Mouse (Mus musculus) limb, embryonic 14.5 days (tissue): Measurements from ENCODE around the gene 4930562C15Rik. TPM values are rescaled to one million over a fixed set of nuclear protein-coding genes. Genes with fewer than 3 reads are reported as not detected.

Source experiments
- ATAC-seq: fragments of 200-750 bp; cut with Nextera tagmentation; 2 replicates; pipeline ENCODE4 v1.8.0; 2017; ENCODE audit warnings: low read depth, moderate number of reproducible peaks, moderate TSS enrichment; ENCODE audit not compliant: low FRiP score
- DNase-seq: peaks from one replicate; pipeline ENCODE4 v3.0.0-alpha.2; 2015; ENCODE audit warnings: low spot score
- H3K27ac ChIP-seq: fragments of 300-500 bp; sonication (generic); replicated peaks from 2 replicates; pipeline ENCODE4 v1.5.1; 2014; ENCODE audit warnings: low read depth, mild to moderate bottlenecking, low read length, moderate library complexity, mixed read lengths
- H3K27me3 ChIP-seq: fragments of 300-500 bp; sonication (generic); 2 replicates; pipeline ENCODE4 v1.6.1; 2014; ENCODE audit warnings: low read length, mixed read lengths; ENCODE audit not compliant: control insufficient read depth, insufficient read depth
- H3K36me3 ChIP-seq: fragments of 300-500 bp; sonication (generic); 2 replicates; pipeline ENCODE4 v1.6.1; 2014; ENCODE audit warnings: mild to moderate bottlenecking, low read length, moderate library complexity, mixed read lengths; ENCODE audit not compliant: control insufficient read depth, insufficient read depth
- H3K4me1 ChIP-seq: fragments of 300-500 bp; sonication (generic); 2 replicates; pipeline ENCODE4 v1.6.1; 2014; ENCODE audit warnings: antibody characterized with exemption, low read length, mixed read lengths; ENCODE audit not compliant: control insufficient read depth, insufficient read depth
- H3K4me2 ChIP-seq: fragments of 300-500 bp; sonication (generic); replicated peaks from 2 replicates; pipeline ENCODE4 v1.6.1; 2014; ENCODE audit warnings: low read depth, mild to moderate bottlenecking, low read length, moderate library complexity; ENCODE audit not compliant: severe bottlenecking
- H3K4me3 ChIP-seq: fragments of 300-500 bp; sonication (generic); replicated peaks from 2 replicates; pipeline ENCODE4 v1.5.1; 2014; ENCODE audit warnings: low read length
- H3K9ac ChIP-seq: fragments of 300-500 bp; sonication (generic); 2 replicates; pipeline ENCODE4 v1.6.1; 2014; ENCODE audit warnings: mild to moderate bottlenecking, low read depth, low read length, moderate library complexity; ENCODE audit not compliant: severe bottlenecking
- H3K9me3 ChIP-seq: fragments of 300-500 bp; sonication (generic); 2 replicates; pipeline ENCODE4 v1.6.1; 2016; ENCODE audit warnings: low read length; ENCODE audit not compliant: control insufficient read depth
- POLR2A ChIP-seq: fragments of 200-500 bp; IDR thresholded peaks from 2 replicates; pipeline ENCODE4 v1.8.0; 2012; ENCODE audit warnings: inconsistent platforms, mild to moderate bottlenecking, moderate library complexity, borderline replicate concordance; ENCODE audit not compliant: insufficient read depth, insufficient read length; ENCODE audit errors: extremely low read depth
- WGBS: fragments of 180-500 bp; shearing (Covaris S2); extraction: QIAGEN DNeasy Blood & Tissue Kit; methylation state at CpG from one replicate; pipeline ENCODE4 v1.1.7; 2014; 5-methylcytosine and 5-hydroxymethylcytosine counted together
- polyA plus RNA-seq, 2 experiments: library from polyadenylated mRNA; depleted of rRNA in 1 of 2; stranded (reverse) in 1 of 2; unstranded in 1 of 2; fragments of >200 nt; fragmentation: Nextera tagmentation in 1 of 2; extraction: Ambion mirVana in 1 of 2; gene quantifications; 2 replicates each; pipeline versions ENCODE4 v1.2.1 to v1.2.3; 2012 to 2014

The 4930562C15Rik gene
- polyA plus RNA-seq, 2 experiments = 0.37 TPM; not detected in 1

DNA sequence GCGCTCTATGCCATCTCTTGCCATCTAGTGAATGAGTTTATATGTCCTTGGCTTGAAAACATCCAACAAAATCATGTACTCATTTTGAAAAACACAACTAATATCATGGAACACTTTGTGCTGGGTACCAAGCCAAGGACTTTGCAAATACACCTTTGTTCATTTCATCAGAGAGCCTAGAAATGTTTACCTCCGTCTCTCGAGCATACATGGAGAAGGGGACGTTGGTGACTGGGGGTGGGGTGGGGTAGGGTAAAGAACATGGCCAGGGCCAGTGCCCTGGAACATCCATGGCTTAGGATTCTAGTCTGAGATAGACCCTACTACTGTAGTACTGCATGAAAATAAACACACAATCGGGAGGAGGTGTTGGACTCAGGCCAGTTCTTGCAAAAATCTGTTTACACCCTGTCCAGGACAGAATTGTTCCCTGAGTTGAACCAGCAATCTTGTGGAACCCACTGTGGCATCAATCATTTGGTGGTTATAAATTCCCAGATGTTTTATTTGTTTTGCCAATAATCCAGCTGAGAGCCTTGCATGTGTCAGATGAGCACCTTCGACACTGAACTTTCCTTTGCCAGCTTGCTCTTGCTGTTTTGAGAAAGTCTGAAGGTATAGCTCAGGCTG is 5.8 kb upstream of the 4930562C15Rik start:
- no peak for DNase-seq
- Histone ChIP-seq H3K4me3 (no peak overlapping the region), H3K9me3 (no peaks in the 10 kb centered on the region), H3K4me2 (no peak overlapping the region), H3K4me1 (no peaks in the 10 kb centered on the region), H3K27me3 (no peaks in the 10 kb centered on the region), H3K36me3 (no peaks in the 10 kb centered on the region), H3K9ac (no peak overlapping the region), H3K27ac (no peak overlapping the region)
- WGBS = 83% methylated on average over 6 of the region's 6 CpGs
- TF ChIP-seq POLR2A = no peak
- no peak for ATAC-seq

DNA sequence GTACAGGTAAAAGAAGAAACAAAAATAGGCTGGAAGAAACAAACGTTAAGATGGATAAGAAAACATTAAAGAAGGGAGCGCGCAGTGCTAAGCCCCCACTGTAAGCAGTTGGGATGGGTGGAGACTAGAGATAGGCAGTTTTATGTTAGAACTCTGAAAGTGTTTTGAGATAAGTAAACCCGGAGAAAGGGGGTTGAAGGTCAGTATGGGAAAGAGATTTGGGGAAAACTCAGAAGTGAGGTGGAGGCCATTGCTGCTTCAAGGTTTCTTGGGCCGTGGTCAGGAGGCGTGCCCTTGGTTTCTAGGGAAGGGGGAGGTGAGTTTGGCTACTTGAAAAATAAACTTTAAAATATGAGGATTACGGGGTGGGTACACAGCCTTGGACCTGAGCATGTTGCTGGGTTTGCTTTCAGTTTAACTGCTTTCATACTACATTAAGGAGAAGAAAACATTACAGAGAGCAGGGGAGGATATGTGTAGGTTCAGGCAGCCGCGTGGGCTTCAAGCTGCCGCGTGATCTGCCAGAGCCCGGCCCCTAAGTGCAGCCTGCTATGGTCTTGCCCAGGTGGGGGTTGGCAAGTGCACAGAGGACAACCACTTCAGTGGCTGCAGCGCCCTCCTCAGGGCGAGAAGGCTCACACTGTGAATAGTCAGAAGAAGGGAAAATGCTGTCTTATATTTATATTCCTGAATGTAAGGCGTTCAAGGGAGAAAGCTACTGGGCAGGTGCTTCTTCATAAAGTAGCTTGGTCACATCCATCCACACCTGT is 3.4 kb upstream of the 4930562C15Rik start:
- DNase-seq (no peak), ATAC-seq (no peak)
- H3K27ac ChIP-seq = no peak overlapping the region
- WGBS = 66% methylated on average over 15 of the region's 15 CpGs
- no peaks in the 10 kb centered on the region for H3K27me3 ChIP-seq
- no peak overlapping the region for H3K4me3 ChIP-seq
- no peak overlapping the region for H3K4me2 ChIP-seq
- H3K9ac ChIP-seq = no peak overlapping the region
- H3K4me1 ChIP-seq = no peaks in the 10 kb centered on the region
- no peaks in the 10 kb centered on the region for H3K36me3 ChIP-seq
- no peak for TF ChIP-seq POLR2A
- H3K9me3 ChIP-seq = no peaks in the 10 kb centered on the region

DNA sequence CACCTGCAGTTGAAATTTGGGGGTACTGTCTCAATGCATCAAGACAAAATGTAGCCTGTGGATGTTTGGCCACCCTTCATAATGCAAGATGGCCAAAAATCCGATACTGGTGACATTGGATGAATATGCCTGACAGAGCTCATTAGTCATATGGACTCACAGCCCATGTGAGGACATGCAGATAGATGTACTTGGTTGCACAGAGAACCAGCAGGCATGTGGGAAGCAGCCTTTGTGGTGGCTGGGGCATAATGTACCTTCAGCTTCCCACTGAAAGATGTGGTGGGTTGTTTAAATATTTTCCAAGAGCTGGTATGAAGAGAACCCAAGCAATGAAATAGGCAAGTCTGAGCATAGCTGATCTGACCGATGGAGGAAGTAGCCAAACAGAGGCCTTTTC is 1.4 kb upstream of the 4930562C15Rik start:
- no peak overlapping the region for H3K27ac ChIP-seq
- no peaks in the 10 kb centered on the region for H3K9me3 ChIP-seq
- no peak overlapping the region for H3K4me3 ChIP-seq
- ATAC-seq (no peak), DNase-seq (no peak)
- no peaks in the 10 kb centered on the region for H3K27me3 ChIP-seq
- no peaks in the 10 kb centered on the region for H3K4me1 ChIP-seq
- TF ChIP-seq POLR2A = no peak
- no peak overlapping the region for H3K9ac ChIP-seq
- H3K4me2 ChIP-seq = no peak overlapping the region
- 85% methylated on average over 2 of the region's 2 CpGs for WGBS
- H3K36me3 ChIP-seq = no peaks in the 10 kb centered on the region

DNA sequence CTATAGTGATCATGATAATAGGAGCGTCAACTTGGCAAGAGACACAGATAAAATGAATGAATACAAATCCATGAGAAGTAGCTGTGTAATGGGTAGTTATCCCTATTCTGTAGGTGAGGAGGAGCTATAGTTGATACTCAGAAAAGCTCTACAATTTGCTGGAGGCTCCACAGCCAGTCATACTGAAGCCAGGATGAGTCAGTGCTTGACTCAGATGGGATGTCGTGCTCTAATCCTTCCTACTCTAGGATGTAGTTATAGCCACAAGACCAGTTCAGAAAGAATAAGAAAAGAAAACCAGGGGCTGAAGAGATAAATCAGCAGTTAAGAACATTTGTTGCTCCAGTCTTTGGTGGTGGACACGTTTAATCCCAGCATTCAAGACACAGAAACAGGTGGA is 2.4 kb downstream of the 4930562C15Rik start:
- no peak for TF ChIP-seq POLR2A
- 79% methylated on average over 3 of the region's 3 CpGs for WGBS
- Histone ChIP-seq H3K27ac (no peak overlapping the region), H3K9ac (no peak overlapping the region), H3K4me1 (no peaks in the 10 kb centered on the region), H3K36me3 (no peaks in the 10 kb centered on the region), H3K4me2 (no peak overlapping the region), H3K27me3 (no peaks in the 10 kb centered on the region), H3K4me3 (no peak overlapping the region), H3K9me3 (no peaks in the 10 kb centered on the region)
- DNase-seq (no peak), ATAC-seq (no peak)

DNA sequence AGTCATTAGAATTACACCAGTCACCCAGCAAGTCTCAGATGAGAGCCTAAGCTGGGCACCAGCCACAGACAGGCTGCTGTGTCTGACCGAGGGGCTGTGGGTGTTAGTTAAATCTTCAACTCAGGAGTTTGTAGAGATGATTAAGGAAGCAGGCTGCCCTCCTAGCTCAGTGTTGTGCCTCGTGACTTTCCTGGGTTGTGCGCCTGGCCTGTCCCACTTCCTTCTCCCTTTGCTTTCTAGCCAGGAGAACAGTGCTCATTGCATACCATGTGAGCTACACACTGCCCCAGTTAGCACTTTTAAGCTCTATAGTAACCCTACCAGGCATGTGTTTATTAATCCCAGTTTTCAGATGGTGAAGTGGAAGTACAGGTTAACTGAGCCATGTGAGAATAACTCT is 4.3 kb downstream of the 4930562C15Rik start:
- Histone ChIP-seq H3K4me1 (no peaks in the 10 kb centered on the region), H3K4me2 (no peak overlapping the region), H3K36me3 (no peaks in the 10 kb centered on the region), H3K4me3 (no peak overlapping the region), H3K9me3 (no peaks in the 10 kb centered on the region), H3K27ac (no peak overlapping the region), H3K9ac (no peak overlapping the region), H3K27me3 (no peaks in the 10 kb centered on the region)
- 71% methylated on average over 3 of the region's 3 CpGs for WGBS
- no peak for DNase-seq
- ATAC-seq = no peak
- TF ChIP-seq POLR2A = no peak

DNA sequence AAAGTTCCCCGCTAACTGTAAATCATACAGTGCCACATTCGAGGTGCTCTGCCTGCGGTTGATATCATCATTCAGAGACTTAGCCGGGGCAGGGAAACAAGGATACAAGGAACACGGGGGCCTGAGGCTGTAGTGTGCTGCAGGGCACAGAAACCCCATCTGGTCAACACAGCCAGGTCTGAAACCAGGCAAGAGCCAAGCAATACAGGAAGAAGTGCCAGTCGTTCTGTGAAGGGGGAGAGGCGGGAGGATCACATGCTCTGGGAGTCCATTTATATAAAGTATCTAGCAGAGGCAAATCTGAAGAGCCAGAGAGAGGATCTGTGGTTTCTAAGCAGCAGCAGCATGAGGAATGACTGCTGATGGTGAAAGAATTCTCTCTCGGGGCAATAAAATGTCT is 5.0 kb downstream of the 4930562C15Rik start:
- no peak for TF ChIP-seq POLR2A
- Histone ChIP-seq H3K36me3 (no peaks in the 10 kb centered on the region), H3K9ac (no peak overlapping the region), H3K4me2 (no peak overlapping the region), H3K27ac (no peak overlapping the region), H3K9me3 (no peaks in the 10 kb centered on the region), H3K27me3 (no peaks in the 10 kb centered on the region), H3K4me3 (no peak overlapping the region), H3K4me1 (no peaks in the 10 kb centered on the region)
- no peak for DNase-seq
- 72% methylated on average over 8 of the region's 8 CpGs for WGBS
- no peak for ATAC-seq
